Mouse (Mus musculus): Measurements from ENCODE around the gene Gng2. TPM values are rescaled to one million over a fixed set of nuclear protein-coding genes. Genes with fewer than 3 reads are reported as not detected.

Gng2 gene
- 362 and 393 TPM in 2 replicates for polyA plus RNA-seq (2014; fragmentation: Nextera tagmentation; extraction: Ambion mirVana)

- Histone ChIP-seq H3K36me3 (replicated peaks; ENCODE audit: control insufficient read depth, insufficient read depth) (no peaks in the 10 kb centered on the region), H3K27me3 (ENCODE audit: control insufficient read depth, insufficient read depth, low read length) (no peaks in the 10 kb centered on the region), H3K9me3 (ENCODE audit: control insufficient read depth, low read length) (no peaks in the 10 kb centered on the region), H3K4me1 (replicated peaks; ENCODE audit: control insufficient read depth, insufficient read depth, low read length) (peaks cover 36% of the 10 kb centered on the region), H3K9ac (peak within 1 kb of the TSS; percentile 94), H3K4me3 (replicated peaks; ENCODE audit: low read length) (peak within 1 kb of the TSS; percentile 75), H3K27ac (peak within 1 kb of the TSS; percentile 99), H3K4me2 (replicated peaks) (peak within 1 kb of the TSS; percentile 75)
- WGBS = 5% methylated on average over 15 of the region's 15 CpGs
- no peak for DNase-seq (ENCODE audit: low spot score)
- no peak for ATAC-seq (ENCODE audit: low FRiP score)
These were observed at the start of gene Gng2 for GRCm38 (mm10) chr14:19977271-19978024. Gng2 (minus strand) TSS chr14:19977627.

GRCm38 (mm10) chr14:20024888-20025719 lies 47.7 kb upstream of the Gng2 start:
- Histone ChIP-seq H3K4me3 (replicated peaks; ENCODE audit: low read length) (no peak overlapping the region), H3K36me3 (replicated peaks; ENCODE audit: control insufficient read depth, insufficient read depth) (no peaks in the 10 kb centered on the region), H3K27me3 (ENCODE audit: control insufficient read depth, insufficient read depth, low read length) (no peaks in the 10 kb centered on the region), H3K4me2 (replicated peaks) (no peak overlapping the region), H3K9me3 (ENCODE audit: control insufficient read depth, low read length) (no peaks in the 10 kb centered on the region), H3K9ac (no peak overlapping the region), H3K27ac (no peak overlapping the region), H3K4me1 (replicated peaks; ENCODE audit: control insufficient read depth, insufficient read depth, low read length) (no peaks in the 10 kb centered on the region)
- ATAC-seq (ENCODE audit: low FRiP score) (no peak), DNase-seq (ENCODE audit: low spot score) (no peak)
- 71% methylated on average over 6 of the region's 6 CpGs for WGBS

- H3K4me3 ChIP-seq (replicated peaks; ENCODE audit: low read length) = no peak overlapping the region
- DNase-seq (ENCODE audit: low spot score) (no peak), ATAC-seq (ENCODE audit: low FRiP score) (no peak)
- no peak overlapping the region for H3K9ac ChIP-seq
- no peaks in the 10 kb centered on the region for H3K9me3 ChIP-seq (ENCODE audit: control insufficient read depth, low read length)
- WGBS = 94% methylated on average over 2 of the region's 2 CpGs
- H3K36me3 ChIP-seq (replicated peaks; ENCODE audit: control insufficient read depth, insufficient read depth) = no peaks in the 10 kb centered on the region
- H3K27me3 ChIP-seq (ENCODE audit: control insufficient read depth, insufficient read depth, low read length) = no peaks in the 10 kb centered on the region
- no peak overlapping the region for H3K4me2 ChIP-seq (replicated peaks)
- H3K4me1 ChIP-seq (replicated peaks; ENCODE audit: control insufficient read depth, insufficient read depth, low read length) = no peaks in the 10 kb centered on the region
- no peak overlapping the region for H3K27ac ChIP-seq
These were observed 46.5 kb upstream of the Gng2 start for GRCm38 (mm10) chr14:20023939-20024338.

- no peak for ATAC-seq (ENCODE audit: low FRiP score)
- DNase-seq (ENCODE audit: low spot score) = no peak
- H3K9ac ChIP-seq = no peak overlapping the region
- H3K27me3 ChIP-seq (ENCODE audit: control insufficient read depth, insufficient read depth, low read length) = no peaks in the 10 kb centered on the region
- H3K4me3 ChIP-seq (replicated peaks; ENCODE audit: low read length) = no peak overlapping the region
- WGBS = 77% methylated on average over 3 of the region's 3 CpGs
- H3K36me3 ChIP-seq (replicated peaks; ENCODE audit: control insufficient read depth, insufficient read depth) = no peaks in the 10 kb centered on the region
- H3K27ac ChIP-seq = no peak overlapping the region
- H3K4me2 ChIP-seq (replicated peaks) = no peak overlapping the region
- H3K9me3 ChIP-seq (ENCODE audit: control insufficient read depth, low read length) = peaks cover 8% of the 10 kb centered on the region
- no peaks in the 10 kb centered on the region for H3K4me1 ChIP-seq (replicated peaks; ENCODE audit: control insufficient read depth, insufficient read depth, low read length)
These were observed 42.1 kb upstream of the Gng2 start for GRCm38 (mm10) chr14:20019486-20019885.

- H3K36me3 ChIP-seq (replicated peaks; ENCODE audit: control insufficient read depth, insufficient read depth) = no peaks in the 10 kb centered on the region
- no peaks in the 10 kb centered on the region for H3K4me1 ChIP-seq (replicated peaks; ENCODE audit: control insufficient read depth, insufficient read depth, low read length)
- H3K27ac ChIP-seq = no peak overlapping the region
- peaks cover 8% of the 10 kb centered on the region for H3K9me3 ChIP-seq (ENCODE audit: control insufficient read depth, low read length)
- H3K4me2 ChIP-seq (replicated peaks) = no peak overlapping the region
- 77% methylated on average over 9 of the region's 9 CpGs for WGBS
- DNase-seq (ENCODE audit: low spot score) = no peak
- no peak for ATAC-seq (ENCODE audit: low FRiP score)
- H3K9ac ChIP-seq = no peak overlapping the region
- no peak overlapping the region for H3K4me3 ChIP-seq (replicated peaks; ENCODE audit: low read length)
- no peaks in the 10 kb centered on the region for H3K27me3 ChIP-seq (ENCODE audit: control insufficient read depth, insufficient read depth, low read length)
These were observed 35.3 kb upstream of the Gng2 start for GRCm38 (mm10) chr14:20012506-20013275.

GRCm38 (mm10) chr14:20007446-20007845 lies 30.0 kb upstream of the Gng2 start:
- H3K4me2 ChIP-seq (replicated peaks) = no peak overlapping the region
- WGBS = 82% methylated on average over 3 of the region's 3 CpGs

GRCm38 (mm10) chr14:20004777-20005289 lies 27.4 kb upstream of the Gng2 start:
- no peaks in the 10 kb centered on the region for H3K27me3 ChIP-seq (ENCODE audit: control insufficient read depth, insufficient read depth, low read length)
- no peaks in the 10 kb centered on the region for H3K36me3 ChIP-seq (replicated peaks; ENCODE audit: control insufficient read depth, insufficient read depth)
- ATAC-seq (ENCODE audit: low FRiP score) = no peak
- H3K9me3 ChIP-seq (ENCODE audit: control insufficient read depth, low read length) = 0 out of 2 replicates have a peak, but pooled peaks cover 4% of the 10 kb centered on the region
- no peaks in the 10 kb centered on the region for H3K4me1 ChIP-seq (replicated peaks; ENCODE audit: control insufficient read depth, insufficient read depth, low read length)
- DNase-seq (ENCODE audit: low spot score) = no peak
- no peak overlapping the region for H3K9ac ChIP-seq
- no peak overlapping the region for H3K4me2 ChIP-seq (replicated peaks)
- no peak overlapping the region for H3K27ac ChIP-seq
- H3K4me3 ChIP-seq (replicated peaks; ENCODE audit: low read length) = no peak overlapping the region

More at GRCm38 (mm10) chr14:20007446-20007845, 30.0 kb upstream of the Gng2 start:
- Histone ChIP-seq H3K36me3 (replicated peaks; ENCODE audit: control insufficient read depth, insufficient read depth) (no peaks in the 10 kb centered on the region), H3K27ac (no peak overlapping the region), H3K9ac (no peak overlapping the region), H3K4me1 (replicated peaks; ENCODE audit: control insufficient read depth, insufficient read depth, low read length) (no peaks in the 10 kb centered on the region), H3K9me3 (ENCODE audit: control insufficient read depth, low read length) (0 out of 2 replicates have a peak, but pooled peaks cover 4% of the 10 kb centered on the region), H3K27me3 (ENCODE audit: control insufficient read depth, insufficient read depth, low read length) (no peaks in the 10 kb centered on the region), H3K4me3 (replicated peaks; ENCODE audit: low read length) (no peak overlapping the region)
- ATAC-seq (ENCODE audit: low FRiP score) = no peak
- no peak for DNase-seq (ENCODE audit: low spot score)

- H3K36me3 ChIP-seq (replicated peaks; ENCODE audit: control insufficient read depth, insufficient read depth) = no peaks in the 10 kb centered on the region
- ATAC-seq (ENCODE audit: low FRiP score) (no peak), DNase-seq (ENCODE audit: low spot score) (no peak)
- H3K9ac ChIP-seq = no peak overlapping the region
- WGBS = 65% methylated on average over 5 of the region's 5 CpGs
- H3K9me3 ChIP-seq (ENCODE audit: control insufficient read depth, low read length) = no peaks in the 10 kb centered on the region
- H3K27me3 ChIP-seq (ENCODE audit: control insufficient read depth, insufficient read depth, low read length) = no peaks in the 10 kb centered on the region
- H3K27ac ChIP-seq = no peak overlapping the region
- H3K4me3 ChIP-seq (replicated peaks; ENCODE audit: low read length) = no peak overlapping the region
- H3K4me1 ChIP-seq (replicated peaks; ENCODE audit: control insufficient read depth, insufficient read depth, low read length) = peaks cover under 1% of the 10 kb centered on the region; the same call in 1 of the 2 replicates
- H3K4me2 ChIP-seq (replicated peaks) = no peak overlapping the region
These were observed 19.4 kb upstream of the Gng2 start for GRCm38 (mm10) chr14:19996853-19997252.

All from hindbrain, embryonic 14.5 days (tissue).